9 mouse cellular contexts compared by ENCODE assay signal in genomic region chr4:71130946-71131669, GRCm38 (mm10).
DNase-seq lines count a peak whose midpoint lies in the region; ATAC-seq and TF ChIP-seq lines count a peak whose summit lies in the region.
"Had no signal": no experiment of that assay in that cellular context is flagged by ENCODE, and none has a peak within 500 bp of the region (broad histone marks: within the 10 kb centered on the region; RNA-seq: fewer than 3 reads in every experiment).

No protein-coding gene starts in this region.

- no peaks in the 10 kb centered on the region for H3K27me3 ChIP-seq in kidney, adult 2 months (replicated peaks; ENCODE audit: control insufficient read depth, insufficient read depth, low read length)
- H3K27me3 ChIP-seq in embryonic facial prominence, embryonic 13.5 days = peaks cover 8% of the 10 kb centered on the region; the same call in 1 of the 2 replicates
- no peaks in the 10 kb centered on the region for H3K27me3 ChIP-seq in neural tube, embryonic 11.5 days (ENCODE audit: control insufficient read depth, insufficient read depth, low read length)

- peak; percentile 1 for DNase-seq in kidney, adult 2 months
- DNase-seq in kidney, adult 18-20 months = no peak
- peak; percentile 7 for DNase-seq in kidney, postnatal 14 days
- peak; percentile 43 for DNase-seq in neural tube, embryonic 11.5 days (ENCODE audit: low spot score)

- ATAC-seq in embryonic facial prominence, embryonic 13.5 days (ENCODE audit: insufficient number of reproducible peaks, insufficient read depth, low FRiP score, low TSS enrichment, low read depth) = peak; percentile 89
- peak; percentile 79 for ATAC-seq in neural tube, embryonic 11.5 days (ENCODE audit: insufficient read depth, low FRiP score, low TSS enrichment)
- no peak for ATAC-seq in granulocyte monocyte progenitor cell, adult 5-6 weeks (replicated peaks; ENCODE audit: poor library complexity, severe bottlenecking)
- ATAC-seq in erythroblast, adult 5-6 weeks (replicated peaks; ENCODE audit: low FRiP score, poor library complexity, severe bottlenecking) = no peak
- ATAC-seq in megakaryocyte progenitor cell, adult 5-6 weeks (replicated peaks; ENCODE audit: poor library complexity) = no peak

- no peak for TF ChIP-seq CTCF in kidney, adult 2 months (conservative IDR thresholded peaks at IDR 0.05; ENCODE audit: insufficient read depth, insufficient read length, low read depth, low read length)

- no peak overlapping the region for H3K9ac ChIP-seq in embryonic facial prominence, embryonic 13.5 days
- no peak overlapping the region for H3K9ac ChIP-seq in neural tube, embryonic 11.5 days (ENCODE audit: low read length)
- H3K9ac ChIP-seq: liver, embryonic 14.5 days had no signal

- no peaks in the 10 kb centered on the region for H3K9me3 ChIP-seq in embryonic facial prominence, embryonic 13.5 days
- H3K9me3 ChIP-seq in neural tube, embryonic 11.5 days (ENCODE audit: control insufficient read depth, low read length) = no peaks in the 10 kb centered on the region

- no peak overlapping the region for H3K27ac ChIP-seq in kidney, adult 2 months (ENCODE audit: insufficient read depth, low read depth, low read length)
- no peak overlapping the region for H3K27ac ChIP-seq in embryonic facial prominence, embryonic 13.5 days
- no peak overlapping the region for H3K27ac ChIP-seq in neural tube, embryonic 11.5 days (ENCODE audit: low read depth, low read length)
- H3K27ac ChIP-seq: liver, embryonic 14.5 days had no signal

- no peak overlapping the region for H3K4me2 ChIP-seq in embryonic facial prominence, embryonic 13.5 days
- no peak overlapping the region for H3K4me2 ChIP-seq in neural tube, embryonic 11.5 days (ENCODE audit: low read depth)

- no peak for TF ChIP-seq POLR2A in kidney, adult 2 months (IDR thresholded peaks at IDR 0.05; ENCODE audit: low read depth, low read length)

- H3K4me1 ChIP-seq in kidney, adult 2 months (ENCODE audit: control insufficient read depth, insufficient read depth, low read length) = no peaks in the 10 kb centered on the region
- peaks cover 10% of the 10 kb centered on the region for H3K4me1 ChIP-seq in embryonic facial prominence, embryonic 13.5 days
- H3K4me1 ChIP-seq in neural tube, embryonic 11.5 days (ENCODE audit: control insufficient read depth, insufficient read depth, low read length) = no peaks in the 10 kb centered on the region; the same call in 1 of the 2 replicates

- H3K36me3 ChIP-seq in kidney, adult 2 months (ENCODE audit: control insufficient read depth, insufficient read depth, low read length) = no peaks in the 10 kb centered on the region
- H3K36me3 ChIP-seq in embryonic facial prominence, embryonic 13.5 days = no peaks in the 10 kb centered on the region
- no peaks in the 10 kb centered on the region for H3K36me3 ChIP-seq in neural tube, embryonic 11.5 days (ENCODE audit: control insufficient read depth, insufficient read depth, low read length)

- WGBS in kidney, adult 2 months = 64% methylated on average over 7 of the region's 7 CpGs
- WGBS in embryonic facial prominence, embryonic 13.5 days = 19% methylated on average over 7 of the region's 7 CpGs
- 25% methylated on average over 7 of the region's 7 CpGs for WGBS in neural tube, embryonic 11.5 days

- H3K4me3 ChIP-seq in kidney, adult 2 months (ENCODE audit: insufficient read depth, low read depth, low read length) = no peak overlapping the region
- H3K4me3 ChIP-seq in embryonic facial prominence, embryonic 13.5 days = no peak overlapping the region
- H3K4me3 ChIP-seq in neural tube, embryonic 11.5 days (ENCODE audit: low read depth, low read length) = no peak overlapping the region

Comparison
In these comparisons a context has a peak if more than half of its experiments do, and no peak if none do; other contexts are left out.
1. ATAC-seq: peak in embryonic facial prominence, embryonic 13.5 days (single experiment) and neural tube, embryonic 11.5 days (single experiment); none in granulocyte monocyte progenitor cell, adult 5-6 weeks (single experiment), erythroblast, adult 5-6 weeks (single experiment) and megakaryocyte progenitor cell, adult 5-6 weeks (single experiment).